Mouse (Mus musculus) neural tube, embryonic 13.5 days (tissue): ENCODE results near the gene Lmbr1l. TPM values are rescaled to one million over a fixed set of nuclear protein-coding genes. Genes with fewer than 3 reads are reported as not detected.

Experiments
- ATAC-seq: fragments of 200-750 bp; cut with Nextera tagmentation; 2 replicates; pipeline ENCODE4 v1.8.0; 2017; ENCODE audit warnings: low read depth, mild to moderate bottlenecking, moderate TSS enrichment, moderate library complexity
- H3K27ac ChIP-seq: fragments of 300-500 bp; sonication (generic); replicated peaks from 2 replicates; pipeline ENCODE4 v1.5.1; 2015; ENCODE audit warnings: moderate library complexity, mild to moderate bottlenecking, inconsistent platforms
- H3K27me3 ChIP-seq: fragments of 300-500 bp; sonication (generic); 2 replicates; pipeline ENCODE4 v1.6.1; 2015; ENCODE audit warnings: mild to moderate bottlenecking, inconsistent platforms
- H3K36me3 ChIP-seq: fragments of 300-500 bp; sonication (generic); 2 replicates; pipeline ENCODE4 v1.6.1; 2015; ENCODE audit warnings: mild to moderate bottlenecking, inconsistent platforms
- H3K4me1 ChIP-seq: fragments of 300-500 bp; sonication (generic); replicated peaks from 2 replicates; pipeline ENCODE4 v1.6.1; 2015; ENCODE audit warnings: inconsistent platforms
- H3K4me2 ChIP-seq: fragments of 300-500 bp; sonication (generic); 2 replicates; pipeline ENCODE4 v1.6.1; 2015; ENCODE audit warnings: inconsistent platforms, mild to moderate bottlenecking, moderate library complexity
- H3K4me3 ChIP-seq: fragments of 300-500 bp; sonication (generic); 2 replicates; pipeline ENCODE4 v1.5.1; 2015; ENCODE audit warnings: mild to moderate bottlenecking, inconsistent platforms
- H3K9ac ChIP-seq: fragments of 300-500 bp; sonication (generic); 2 replicates; pipeline ENCODE4 v1.6.1; 2015; ENCODE audit warnings: moderate library complexity, mild to moderate bottlenecking, inconsistent platforms
- H3K9me3 ChIP-seq: fragments of 300-500 bp; sonication (generic); 2 replicates; pipeline ENCODE4 v1.6.1; 2016; ENCODE audit warnings: inconsistent platforms
- WGBS: fragments of 180-500 bp; shearing (Covaris S2); methylation state at CpG from one replicate; pipeline ENCODE4 v1.1.7; 2015; 5-methylcytosine and 5-hydroxymethylcytosine counted together
- polyA plus RNA-seq: library from polyadenylated mRNA; unstranded; fragments of >200 nt; fragmentation: Nextera tagmentation; extraction: Ambion mirVana; gene quantifications from 2 replicates; pipeline ENCODE4 v1.2.1, GENCODE M21; 2015

The Lmbr1l gene
- polyA plus RNA-seq, 1 experiment from 2014 or later = 39.0 TPM

DNA sequence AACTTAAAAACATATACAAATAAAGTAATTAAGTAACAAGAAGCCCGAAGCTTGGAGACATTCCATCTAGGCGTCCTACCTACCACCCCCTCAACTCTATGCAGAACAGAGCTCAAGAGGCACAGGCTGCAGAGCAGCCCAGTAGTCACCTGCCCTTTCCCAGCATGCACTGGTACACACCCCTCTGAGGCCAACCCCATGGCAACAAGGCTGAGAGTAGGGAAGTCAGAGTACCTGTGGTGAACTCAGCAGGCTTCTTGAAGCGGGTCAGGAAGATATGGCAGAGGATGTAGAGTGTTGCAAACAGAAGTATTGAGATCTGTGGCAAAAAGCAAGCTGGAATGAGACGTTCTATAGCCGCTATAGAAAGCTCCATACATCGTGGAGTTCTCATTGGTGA is 3.1 kb downstream of the Lmbr1l start:
- no peaks in the 10 kb centered on the region for H3K9me3 ChIP-seq
- H3K4me1 ChIP-seq = peaks cover 36% of the 10 kb centered on the region
- H3K4me3 ChIP-seq = no peak overlapping the region
- no peak overlapping the region for H3K9ac ChIP-seq
- H3K27ac ChIP-seq = no peak overlapping the region
- no peaks in the 10 kb centered on the region for H3K27me3 ChIP-seq
- 93% methylated on average over 6 of the region's 6 CpGs for WGBS
- peaks cover 51% of the 10 kb centered on the region for H3K36me3 ChIP-seq
- no peak for ATAC-seq
- H3K4me2 ChIP-seq = peak overlapping the region; percentile 79; the same call in 1 of the 2 replicates

DNA sequence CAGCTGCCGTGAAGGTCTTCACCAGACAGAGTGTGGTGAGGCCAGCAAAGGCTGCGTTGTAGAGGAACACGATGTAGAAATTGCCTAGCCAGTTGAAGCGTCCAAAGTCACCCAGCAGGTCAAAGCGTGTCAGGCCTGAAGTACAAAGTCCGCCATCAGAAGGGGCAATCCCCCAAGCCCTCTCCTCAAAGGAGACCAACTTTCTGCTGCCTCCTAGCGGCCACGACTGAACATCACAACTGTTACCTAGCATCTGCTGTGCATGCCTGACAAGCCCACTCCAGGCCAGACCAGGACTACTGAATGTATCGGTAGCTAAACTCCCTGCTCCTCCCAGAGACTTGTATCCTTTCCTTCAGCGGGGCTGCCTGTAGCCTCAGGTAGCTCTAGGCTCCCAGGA is 13.3 kb downstream of the Lmbr1l start:
- peaks cover 65% of the 10 kb centered on the region for H3K36me3 ChIP-seq

DNA sequence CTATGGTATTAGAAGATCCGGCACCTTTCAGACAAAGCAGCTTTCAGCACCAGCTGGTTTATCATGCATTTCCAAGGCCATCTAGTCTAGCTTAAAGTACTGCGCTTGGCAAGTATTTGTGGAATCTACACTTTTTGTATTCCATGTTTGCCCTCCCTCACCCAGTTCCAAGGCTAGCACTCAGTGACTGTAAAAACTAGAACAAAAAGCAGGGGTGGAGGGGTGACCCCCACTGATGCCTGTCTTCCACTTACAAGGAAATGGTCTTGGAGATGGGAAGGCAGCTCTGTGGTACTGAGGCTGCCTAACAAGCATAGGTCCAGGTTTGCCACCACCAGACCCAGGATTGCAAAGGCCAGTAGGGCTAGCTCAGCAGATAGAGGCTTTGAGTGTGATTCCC is 15.4 kb downstream of the Lmbr1l start:
- Histone ChIP-seq H3K4me3 (no peak overlapping the region), H3K9me3 (no peaks in the 10 kb centered on the region), H3K27me3 (peaks cover 37% of the 10 kb centered on the region), H3K4me1 (peaks cover 12% of the 10 kb centered on the region), H3K36me3 (peaks cover 44% of the 10 kb centered on the region), H3K27ac (no peak overlapping the region), H3K9ac (no peak overlapping the region), H3K4me2 (no peak overlapping the region)
- 91% methylated on average over 2 of the region's 2 CpGs for WGBS
- no peak for ATAC-seq

More for the DNA sequence above, 13.3 kb downstream of the Lmbr1l start:
- no peak overlapping the region for H3K9ac ChIP-seq
- no peaks in the 10 kb centered on the region for H3K9me3 ChIP-seq
- no peak overlapping the region for H3K4me3 ChIP-seq
- no peaks in the 10 kb centered on the region for H3K4me1 ChIP-seq
- peaks cover 17% of the 10 kb centered on the region for H3K27me3 ChIP-seq
- no peak overlapping the region for H3K4me2 ChIP-seq
- 27% methylated on average over 10 of the region's 10 CpGs for WGBS
- ATAC-seq = no peak
- no peak overlapping the region for H3K27ac ChIP-seq

GRCm38 (mm10) chr15:98901530-98901929 is 16.5 kb downstream of the Lmbr1l start:
- H3K4me1 ChIP-seq = peaks cover 15% of the 10 kb centered on the region
- WGBS = 74% methylated on average over 1 of the region's 1 CpGs
- H3K27me3 ChIP-seq = peaks cover 48% of the 10 kb centered on the region
- no peak overlapping the region for H3K9ac ChIP-seq
- H3K4me3 ChIP-seq = no peak overlapping the region
- ATAC-seq = no peak
- no peak overlapping the region for H3K4me2 ChIP-seq
- H3K27ac ChIP-seq = no peak overlapping the region
- H3K9me3 ChIP-seq = no peaks in the 10 kb centered on the region
- peaks cover 34% of the 10 kb centered on the region for H3K36me3 ChIP-seq

- ATAC-seq = no peak
- peak within 1 kb of the TSS; percentile 26 for H3K4me3 ChIP-seq
- peak within 1 kb of the TSS; percentile 52; the same call in 1 of the 2 replicates for H3K9ac ChIP-seq
- peaks cover 42% of the 10 kb centered on the region for H3K4me1 ChIP-seq
- H3K36me3 ChIP-seq = peaks cover 2% of the 10 kb centered on the region
- no peaks in the 10 kb centered on the region for H3K9me3 ChIP-seq
- H3K27me3 ChIP-seq = peaks cover 82% of the 10 kb centered on the region
- 1% methylated on average over 41 of the region's 41 CpGs for WGBS
- peak within 1 kb of the TSS; percentile 90 for H3K4me2 ChIP-seq
- H3K27ac ChIP-seq = no peak within 1 kb of the TSS
These were observed 19.9 kb downstream of the Lmbr1l start, which contains the start of gene Dhh for GRCm38 (mm10) chr15:98897928-98898800. Dhh (minus strand) TSS chr15:98898540.

GRCm38 (mm10) chr15:98897495-98897894 is 20.5 kb downstream of the Lmbr1l start:
- 0% methylated on average over 10 of the region's 10 CpGs for WGBS
- Histone ChIP-seq H3K27me3 (peaks cover 89% of the 10 kb centered on the region), H3K4me3 (peak overlapping the region; percentile 26), H3K36me3 (no peaks in the 10 kb centered on the region), H3K27ac (no peak overlapping the region), H3K4me2 (peak overlapping the region; percentile 90), H3K9me3 (no peaks in the 10 kb centered on the region), H3K9ac (peak overlapping the region; percentile 52; the same call in 1 of the 2 replicates), H3K4me1 (peaks cover 42% of the 10 kb centered on the region)
- ATAC-seq = no peak

DNA sequence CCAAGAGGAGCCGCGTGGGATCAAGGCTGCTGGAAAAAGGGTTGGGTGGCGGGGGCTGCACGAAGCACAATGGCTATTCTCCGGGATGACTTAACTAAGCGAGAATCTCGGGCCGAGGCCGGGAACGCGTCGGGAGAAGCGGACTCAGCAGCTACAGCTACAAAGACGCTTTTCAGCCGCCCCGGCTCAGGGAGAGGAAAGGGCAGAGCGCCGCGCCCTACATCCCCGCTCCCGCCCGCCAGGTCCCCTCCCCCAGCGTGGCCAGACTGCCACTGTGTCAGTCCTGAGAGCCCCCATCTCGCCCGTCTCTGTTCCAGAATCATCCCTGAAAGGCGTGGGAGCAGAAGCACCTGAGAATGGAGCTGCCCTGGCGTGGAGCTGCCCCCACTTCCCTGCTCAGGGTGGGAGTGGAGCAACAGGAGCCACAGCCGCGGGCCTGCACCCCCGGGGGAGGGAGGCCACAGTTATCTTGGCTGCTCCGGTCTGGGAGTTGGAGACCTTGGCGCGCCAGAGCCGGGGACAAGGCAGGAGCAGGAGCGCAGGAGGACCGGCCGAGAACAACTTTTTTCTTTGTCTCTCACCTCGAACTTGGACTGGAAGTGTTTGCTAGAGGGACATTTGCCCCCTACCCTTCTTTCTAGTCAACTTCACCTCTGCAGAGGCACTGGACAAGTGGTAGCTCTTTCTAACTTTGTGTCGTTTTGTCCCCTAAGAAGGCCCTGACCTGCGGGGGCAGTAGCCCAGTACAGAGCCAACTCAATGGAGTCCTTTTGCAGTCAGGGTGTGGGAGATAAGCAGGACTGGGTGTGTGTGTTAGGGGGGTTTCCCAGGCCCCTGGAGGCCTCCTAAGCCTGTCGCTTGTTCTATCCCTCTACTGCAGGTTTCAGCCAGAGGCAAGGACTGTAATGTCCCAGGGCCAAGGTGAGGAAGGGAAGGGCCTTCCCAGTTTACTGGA is 22.1 kb downstream of the Lmbr1l start:
- WGBS = 2% methylated on average over 41 of the region's 41 CpGs
- Histone ChIP-seq H3K4me2 (peak overlapping the region; percentile 90), H3K36me3 (no peaks in the 10 kb centered on the region), H3K27ac (peak overlapping the region; percentile 69), H3K4me3 (peak overlapping the region; percentile 32), H3K9me3 (no peaks in the 10 kb centered on the region), H3K4me1 (peaks cover 45% of the 10 kb centered on the region), H3K27me3 (peaks cover 99% of the 10 kb centered on the region), H3K9ac (peak overlapping the region; percentile 64)
- 0 out of 2 replicates have a peak, but pooled peaks have one; percentile 33 for ATAC-seq

GRCm38 (mm10) chr15:98894746-98895634 is 23.0 kb downstream of the Lmbr1l start:
- Histone ChIP-seq H3K36me3 (no peaks in the 10 kb centered on the region), H3K27me3 (peaks cover 96% of the 10 kb centered on the region), H3K4me3 (peak overlapping the region; percentile 47), H3K4me1 (peaks cover 45% of the 10 kb centered on the region), H3K4me2 (peak overlapping the region; percentile 90), H3K27ac (no peak overlapping the region), H3K9me3 (no peaks in the 10 kb centered on the region), H3K9ac (peak overlapping the region; percentile 64)
- 2% methylated on average over 38 of the region's 38 CpGs for WGBS
- ATAC-seq = no peak

DNA sequence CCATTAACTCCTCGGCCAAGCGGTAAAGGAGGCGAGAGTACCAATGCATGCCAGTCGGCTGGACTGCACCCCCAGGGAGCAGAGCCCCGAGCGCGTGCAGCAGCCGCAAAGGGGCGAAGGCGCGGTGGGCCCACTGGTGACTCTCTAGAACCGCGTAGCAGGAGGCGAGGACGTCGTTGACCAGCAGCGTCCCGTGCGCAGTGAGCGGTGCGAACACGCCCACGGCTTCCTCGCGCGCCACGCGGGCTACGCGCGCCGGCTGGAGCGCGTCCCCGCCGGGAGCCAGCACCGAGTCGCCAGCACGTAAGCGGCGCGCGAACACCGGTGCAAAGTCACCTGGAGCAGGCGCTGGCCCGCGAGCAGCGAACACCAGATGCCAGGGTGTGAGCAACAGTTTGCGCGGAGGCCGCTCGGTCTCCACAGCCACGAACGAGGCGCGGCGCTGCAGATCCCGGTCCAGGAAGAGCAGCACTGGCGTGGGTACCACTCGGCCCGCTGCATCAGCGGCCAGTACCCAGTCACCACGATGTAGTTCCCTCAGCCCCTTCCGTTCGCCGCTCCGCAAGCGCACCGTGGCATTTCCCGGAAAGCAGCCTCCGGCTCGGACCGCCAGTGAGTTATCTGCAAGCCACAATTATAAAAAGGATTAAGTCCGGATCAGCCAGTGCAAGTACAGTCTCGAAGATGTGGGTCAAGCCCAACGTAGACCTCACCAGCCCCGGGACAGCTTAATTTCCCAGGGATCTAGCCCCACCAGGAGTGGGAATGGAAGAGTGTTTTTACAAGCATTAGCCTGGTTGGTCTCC is 23.9 kb downstream of the Lmbr1l start, which contains the start of gene Rhebl1:
TSS of gene Rhebl1 (minus strand) at position 601 of the 806 bp plus-strand sequence.
- H3K9ac ChIP-seq = peak within 1 kb of the TSS; percentile 64
- H3K4me3 ChIP-seq = peak within 1 kb of the TSS; percentile 47
- no peaks in the 10 kb centered on the region for H3K36me3 ChIP-seq
- WGBS = under 1% methylated on average over 77 of the region's 77 CpGs
- peak within 1 kb of the TSS; percentile 90 for H3K4me2 ChIP-seq
- no peak within 1 kb of the TSS for H3K27ac ChIP-seq
- 0 out of 2 replicates have a peak, but pooled peaks have one; percentile 12 for ATAC-seq
- peaks cover 45% of the 10 kb centered on the region for H3K4me1 ChIP-seq
- no peaks in the 10 kb centered on the region for H3K9me3 ChIP-seq
- peaks cover 87% of the 10 kb centered on the region for H3K27me3 ChIP-seq

DNA sequence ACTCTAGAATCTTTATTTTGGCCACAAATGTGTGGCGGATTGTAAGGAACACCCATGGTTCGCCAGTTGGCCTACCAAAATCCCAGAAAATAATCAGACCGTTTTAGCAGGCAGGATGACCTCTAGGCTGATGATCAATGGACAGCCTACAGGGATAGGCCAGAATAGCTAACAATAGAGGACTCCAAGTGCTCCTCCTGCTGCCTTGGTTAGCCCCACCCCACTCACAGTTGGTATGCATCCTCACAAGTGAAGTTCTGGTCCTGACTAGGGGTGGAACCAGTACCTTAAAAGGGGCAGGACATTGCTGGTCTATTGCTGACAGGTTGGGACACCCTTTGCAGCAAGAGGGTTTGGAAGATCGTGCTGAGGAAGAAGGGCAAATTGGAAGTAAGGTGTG is 25.0 kb downstream of the Lmbr1l start:
- Histone ChIP-seq H3K9ac (no peak overlapping the region), H3K4me2 (no peak overlapping the region), H3K4me1 (peaks cover 37% of the 10 kb centered on the region), H3K4me3 (no peak overlapping the region), H3K27ac (no peak overlapping the region), H3K36me3 (no peaks in the 10 kb centered on the region), H3K9me3 (no peaks in the 10 kb centered on the region), H3K27me3 (peaks cover 76% of the 10 kb centered on the region)
- no peak for ATAC-seq
- 45% methylated on average over 4 of the region's 4 CpGs for WGBS
